11 mouse cellular contexts compared by ENCODE assay signal in the genomic region with DNA sequence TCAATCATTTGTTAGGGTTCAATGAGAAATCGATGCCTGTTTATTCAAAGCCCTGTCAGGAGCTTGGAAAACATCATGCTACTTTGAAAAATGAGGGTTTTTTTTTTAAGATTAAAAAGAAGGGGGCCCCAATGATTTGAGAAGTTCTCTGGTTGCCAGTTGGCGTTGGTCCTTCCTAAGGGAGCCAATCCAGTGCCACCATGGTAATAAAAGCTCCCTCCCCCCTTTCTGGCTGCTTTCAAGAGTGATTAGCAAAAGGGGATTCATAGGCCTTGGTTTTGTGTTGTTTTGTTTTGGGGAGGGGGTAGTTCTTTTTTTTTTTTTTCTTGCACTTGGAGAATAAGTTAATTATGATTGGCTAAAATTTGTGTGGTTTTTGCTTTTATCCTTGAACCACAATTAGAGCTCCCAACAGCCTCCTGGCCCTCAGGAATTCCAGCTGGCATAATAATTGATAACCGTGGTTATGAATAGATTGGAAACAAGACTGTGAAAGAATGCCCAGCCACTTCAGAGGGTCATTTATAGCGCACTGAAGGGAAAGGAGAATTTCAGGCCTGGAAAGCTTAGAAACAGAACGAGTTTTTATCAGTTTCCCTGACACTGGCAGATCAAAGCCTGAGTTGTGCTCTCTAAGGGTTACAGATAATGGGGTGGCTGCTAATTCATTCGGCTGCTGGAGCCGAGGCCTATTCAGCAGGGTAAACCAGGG.
A peak's percentile ranks its signal among the peaks of the same experiment; 100 is the strongest.
DNase-seq lines count a peak whose midpoint lies in the region; ATAC-seq and TF ChIP-seq lines count a peak whose summit lies in the region.
"Had no signal": no experiment of that assay in that cellular context is flagged by ENCODE, and none has a peak within 500 bp of the region (broad histone marks: within the 10 kb centered on the region; RNA-seq: fewer than 3 reads in every experiment).

No protein-coding gene starts in this region.

- no peaks in the 10 kb centered on the region for H3K27me3 ChIP-seq in embryonic facial prominence, embryonic 10.5 days (replicated peaks; ENCODE audit: low read depth, poor library complexity, severe bottlenecking)
- no peaks in the 10 kb centered on the region for H3K27me3 ChIP-seq in heart, embryonic 13.5 days (replicated peaks)
- H3K27me3 ChIP-seq in midbrain, embryonic 10.5 days (ENCODE audit: low read depth, poor library complexity, severe bottlenecking), result no peaks in the 10 kb centered on the region
- H3K27me3 ChIP-seq in stomach, postnatal 0 days (ENCODE audit: control insufficient read depth, insufficient read depth, low read length), result no peaks in the 10 kb centered on the region
- H3K27me3 ChIP-seq: embryonic facial prominence, embryonic 13.5 days had no signal

- H3K9ac ChIP-seq in heart, embryonic 13.5 days, result peak overlapping the region; percentile 17; the same call in 1 of the 2 replicates
- no peak overlapping the region for H3K9ac ChIP-seq in stomach, postnatal 0 days (ENCODE audit: low read length)
- H3K9ac ChIP-seq: embryonic facial prominence, embryonic 13.5 days; liver, embryonic 14.5 days had no signal

- H3K4me3 ChIP-seq in embryonic facial prominence, embryonic 10.5 days, result no peak overlapping the region
- H3K4me3 ChIP-seq in heart, embryonic 13.5 days, result no peak overlapping the region
- H3K4me3 ChIP-seq in midbrain, embryonic 10.5 days, result no peak overlapping the region
- H3K4me3 ChIP-seq in stomach, postnatal 0 days (ENCODE audit: low read depth, low read length), result no peak overlapping the region
- H3K4me3 ChIP-seq: embryonic facial prominence, embryonic 13.5 days; gastrocnemius, adult 2 months had no signal

- DNase-seq in cerebellum, postnatal 14 days, result peak; percentile 6 to 8
- no peak for DNase-seq in cerebellum, adult 9-10 months
- peak; percentile 21 for DNase-seq in embryonic facial prominence, embryonic 10.5 days (ENCODE audit: low spot score)
- no peak for DNase-seq in midbrain, embryonic 10.5 days (ENCODE audit: low spot score)
- DNase-seq in kidney, postnatal 4 days, result no peak
- DNase-seq in layer of hippocampus, postnatal 25 days (ENCODE audit: extremely low spot score in 1 of 2, low spot score in 1 of 2), result no peak
- DNase-seq in stomach, postnatal 0 days (ENCODE audit: low spot score), result no peak

- peaks cover 16% of the 10 kb centered on the region for H3K4me1 ChIP-seq in embryonic facial prominence, embryonic 10.5 days
- peaks cover 50% of the 10 kb centered on the region for H3K4me1 ChIP-seq in heart, embryonic 13.5 days
- H3K4me1 ChIP-seq in midbrain, embryonic 10.5 days, result peaks cover 25% of the 10 kb centered on the region
- no peaks in the 10 kb centered on the region for H3K4me1 ChIP-seq in stomach, postnatal 0 days (replicated peaks; ENCODE audit: control insufficient read depth, insufficient read depth)

- no peak for ATAC-seq in heart, embryonic 13.5 days (ENCODE audit: extremely low read depth, insufficient number of reproducible peaks, low FRiP score, low TSS enrichment)
- ATAC-seq in stomach, postnatal 0 days (ENCODE audit: low FRiP score, low TSS enrichment), result no peak

- H3K4me2 ChIP-seq in heart, embryonic 13.5 days, result no peak overlapping the region
- H3K4me2 ChIP-seq in stomach, postnatal 0 days (replicated peaks; ENCODE audit: low read depth), result no peak overlapping the region
- H3K4me2 ChIP-seq: embryonic facial prominence, embryonic 13.5 days had no signal

- 39% methylated on average over 7 of the region's 7 CpGs for WGBS in embryonic facial prominence, embryonic 10.5 days
- 28% methylated on average over 7 of the region's 7 CpGs for WGBS in heart, embryonic 13.5 days
- WGBS in midbrain, embryonic 10.5 days, result 34% methylated on average over 7 of the region's 7 CpGs
- 36% methylated on average over 7 of the region's 7 CpGs for WGBS in stomach, postnatal 0 days

- no peaks in the 10 kb centered on the region for H3K36me3 ChIP-seq in embryonic facial prominence, embryonic 10.5 days (replicated peaks)
- H3K36me3 ChIP-seq in heart, embryonic 13.5 days, result no peaks in the 10 kb centered on the region
- no peaks in the 10 kb centered on the region for H3K36me3 ChIP-seq in midbrain, embryonic 10.5 days
- no peaks in the 10 kb centered on the region for H3K36me3 ChIP-seq in stomach, postnatal 0 days (ENCODE audit: control insufficient read depth, insufficient read depth, low read length)
- H3K36me3 ChIP-seq: embryonic facial prominence, embryonic 13.5 days had no signal

- TF ChIP-seq CTCF in stomach, postnatal 0 days (IDR thresholded peaks at IDR 0.05; ENCODE audit: low read depth), result no peak

- no peak for TF ChIP-seq EP300 in stomach, postnatal 0 days (optimal IDR thresholded peaks at IDR 0.05)

- H3K9me3 ChIP-seq in embryonic facial prominence, embryonic 10.5 days, result no peaks in the 10 kb centered on the region
- H3K9me3 ChIP-seq in heart, embryonic 13.5 days, result no peaks in the 10 kb centered on the region
- no peaks in the 10 kb centered on the region for H3K9me3 ChIP-seq in midbrain, embryonic 10.5 days (replicated peaks)
- H3K9me3 ChIP-seq in stomach, postnatal 0 days (ENCODE audit: control insufficient read depth, low read length), result no peaks in the 10 kb centered on the region
- H3K9me3 ChIP-seq: embryonic facial prominence, embryonic 13.5 days had no signal

- no peak overlapping the region for H3K27ac ChIP-seq in embryonic facial prominence, embryonic 10.5 days (replicated peaks)
- peak overlapping the region; percentile 84 for H3K27ac ChIP-seq in heart, embryonic 13.5 days (replicated peaks)
- peak overlapping the region; percentile 65; the same call in 1 of the 2 replicates for H3K27ac ChIP-seq in midbrain, embryonic 10.5 days (replicated peaks)
- no peak overlapping the region for H3K27ac ChIP-seq in stomach, postnatal 0 days (replicated peaks)
- H3K27ac ChIP-seq: embryonic facial prominence, embryonic 13.5 days; gastrocnemius, adult 2 months; liver, embryonic 14.5 days had no signal

Comparison
In these comparisons a context has a peak if more than half of its experiments do, and no peak if none do; other contexts are left out.
1. DNase-seq: peak in cerebellum, postnatal 14 days (2 of 2) and embryonic facial prominence, embryonic 10.5 days (single experiment); none in cerebellum, adult 9-10 months (single experiment), midbrain, embryonic 10.5 days (single experiment), kidney, postnatal 4 days (0 of 2), layer of hippocampus, postnatal 25 days (0 of 2) and stomach, postnatal 0 days (single experiment).
2. H3K27ac ChIP-seq: peak in heart, embryonic 13.5 days (single experiment) and midbrain, embryonic 10.5 days (single experiment); none in embryonic facial prominence, embryonic 10.5 days (single experiment) and stomach, postnatal 0 days (single experiment).